Mouse (Mus musculus) kidney, adult 2 months (tissue): ENCODE results near the gene Lifr.

ENCODE experiments used
- CTCF ChIP-seq: fragments of 200-500 bp; conservative IDR thresholded peaks from 2 replicates; pipeline ENCODE4 v1.5.1; 2011; ENCODE audit warnings: low read depth, mild to moderate bottlenecking, control low read depth, low read length, moderate library complexity, mixed read lengths; ENCODE audit not compliant: insufficient read depth, insufficient read length
- POLR2A ChIP-seq: fragments of 200-500 bp; IDR thresholded peaks from one replicate; pipeline ENCODE4 v1.6.1; 2011; ENCODE audit warnings: low read depth, low read length, control low read depth

DNA sequence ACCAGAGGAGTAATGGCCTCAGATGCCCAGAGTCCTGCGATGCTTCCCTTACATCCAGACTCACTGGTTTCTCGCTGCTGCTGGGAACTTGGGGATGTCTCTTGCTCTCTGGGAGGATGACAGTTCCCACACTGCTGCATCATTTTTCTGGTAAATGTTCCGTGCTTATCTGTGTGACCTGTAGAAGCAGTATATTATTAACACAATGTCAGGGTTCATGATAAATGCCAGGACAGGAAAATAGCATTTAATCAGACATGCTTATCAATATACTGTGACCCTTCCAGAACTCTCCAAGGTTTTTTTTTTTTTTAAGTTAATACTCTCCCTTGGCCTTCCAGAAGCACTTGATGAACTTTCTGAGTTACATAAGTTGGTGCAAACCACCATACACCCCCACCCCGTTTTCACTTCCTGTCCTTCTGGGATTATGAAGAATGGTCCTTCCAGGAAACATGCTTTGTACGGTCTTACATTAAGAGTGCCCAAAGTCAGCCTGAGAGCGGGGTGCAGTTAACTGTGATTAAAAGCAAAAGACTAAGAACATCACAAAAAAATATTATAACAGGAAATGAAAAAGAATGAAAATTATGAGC is 20.1 kb upstream of the Lifr start:
- no peak for TF ChIP-seq POLR2A
- TF ChIP-seq CTCF = no peak
